Mouse (Mus musculus) G1E (cell line): ENCODE data around the gene Ttpal.

Source experiments
- CTCF ChIP-seq: IDR thresholded peaks from 2 replicates; pipeline ENCODE4 v1.5.1; 2012; ENCODE audit warnings: low read depth, low read length, inconsistent platforms, mixed read lengths
- GATA1 ChIP-seq: IDR thresholded peaks from 2 replicates; pipeline ENCODE4 v1.6.1; 2012; ENCODE audit warnings: borderline replicate concordance, low read length, inconsistent platforms, mixed read lengths
- GATA2 ChIP-seq: IDR thresholded peaks from 2 replicates; pipeline ENCODE4 v1.6.1; 2012; ENCODE audit warnings: low read depth, low read length, inconsistent platforms, borderline replicate concordance
- POLR2AphosphoS5 ChIP-seq: IDR thresholded peaks from 2 replicates; pipeline ENCODE4 v1.6.1; 2012; ENCODE audit warnings: low read depth, low read length, inconsistent platforms; ENCODE audit not compliant: insufficient replicate concordance
- TAL1 ChIP-seq: conservative IDR thresholded peaks from 2 replicates; pipeline ENCODE4 v1.6.1; 2012; ENCODE audit warnings: low read depth, low read length, inconsistent platforms, mixed read lengths

GRCm38 (mm10) chr2:163616652-163617227, 14.6 kb downstream of the Ttpal start:
- TF ChIP-seq CTCF, result no peak
- TF ChIP-seq POLR2AphosphoS5, result no peak
- no peak for TF ChIP-seq TAL1
- TF ChIP-seq GATA1, result no peak
- TF ChIP-seq GATA2, result no peak
